Comparison of ENCODE assay signal across 28 mouse cellular contexts in genomic region chr12:106389214-106389613, GRCm38 (mm10).
"Had no signal": no experiment of that assay in that cellular context is flagged by ENCODE, and none has a peak within 500 bp of the region (broad histone marks: within the 10 kb centered on the region; RNA-seq: fewer than 3 reads in every experiment).

No protein-coding gene starts in this region.

- H3K36me3 ChIP-seq: embryonic facial prominence, embryonic 10.5 days; embryonic facial prominence, embryonic 12.5 days; embryonic facial prominence, embryonic 13.5 days; embryonic facial prominence, embryonic 15.5 days; forebrain, embryonic 10.5 days; forebrain, embryonic 12.5 days; forebrain, embryonic 15.5 days; heart, embryonic 10.5 days had no signal

- H3K27me3 ChIP-seq: embryonic facial prominence, embryonic 12.5 days; embryonic facial prominence, embryonic 13.5 days; embryonic facial prominence, embryonic 15.5 days; forebrain, embryonic 15.5 days had no signal

- ATAC-seq: forebrain, embryonic 14.5 days; forebrain, embryonic 15.5 days; forebrain, embryonic 16.5 days had no signal

- H3K4me3 ChIP-seq: embryonic facial prominence, embryonic 10.5 days; embryonic facial prominence, embryonic 12.5 days; embryonic facial prominence, embryonic 13.5 days; embryonic facial prominence, embryonic 15.5 days; erythroblast, embryonic 14.5 days; forebrain, embryonic 10.5 days; forebrain, embryonic 12.5 days; forebrain, embryonic 15.5 days; gastrocnemius, adult 2 months; heart, adult 2 months; heart, embryonic 10.5 days had no signal

- H3K9ac ChIP-seq: embryonic facial prominence, embryonic 12.5 days; embryonic facial prominence, embryonic 13.5 days; embryonic facial prominence, embryonic 15.5 days; forebrain, embryonic 12.5 days; forebrain, embryonic 15.5 days had no signal

- H3K4me2 ChIP-seq: embryonic facial prominence, embryonic 12.5 days; embryonic facial prominence, embryonic 13.5 days; embryonic facial prominence, embryonic 15.5 days; forebrain, embryonic 12.5 days; forebrain, embryonic 15.5 days; heart, embryonic 11.5 days had no signal

- H3K4me1 ChIP-seq: embryonic facial prominence, embryonic 12.5 days; embryonic facial prominence, embryonic 13.5 days; embryonic facial prominence, embryonic 15.5 days; forebrain, embryonic 10.5 days; forebrain, embryonic 12.5 days; forebrain, embryonic 15.5 days; heart, embryonic 10.5 days had no signal

- H3K9me3 ChIP-seq: embryonic facial prominence, embryonic 10.5 days; embryonic facial prominence, embryonic 12.5 days; embryonic facial prominence, embryonic 13.5 days; embryonic facial prominence, embryonic 15.5 days; forebrain, embryonic 10.5 days; forebrain, embryonic 12.5 days; forebrain, embryonic 15.5 days; heart, embryonic 10.5 days had no signal

- H3K27ac ChIP-seq: embryonic facial prominence, embryonic 10.5 days; embryonic facial prominence, embryonic 12.5 days; embryonic facial prominence, embryonic 13.5 days; embryonic facial prominence, embryonic 15.5 days; forebrain, embryonic 10.5 days; forebrain, embryonic 12.5 days; forebrain, embryonic 15.5 days; gastrocnemius, adult 2 months; heart, adult 2 months; heart, embryonic 10.5 days had no signal

- DNase-seq: cerebellum, adult 2 months; cerebellum, adult 8-10 months; cerebellum, adult 9-10 months; cerebellum, adult 9-11 months; cerebellum, postnatal 10 days; cerebellum, postnatal 14 days; cerebellum, postnatal 25 days; cerebellum, postnatal 36 days; embryo, embryonic 11 days; gastrocnemius, adult 2 months; gastrocnemius, postnatal 10 days; gastrocnemius, postnatal 14 days; gastrocnemius, postnatal 25 days; gastrocnemius, postnatal 36 days; heart, adult 18-20 months; heart, adult 2 months had no signal
